ENCODE assay signal across 18 mouse cellular contexts in genomic region chr16:58712221-58712620, GRCm38 (mm10). TPM values are rescaled to one million over a fixed set of nuclear protein-coding genes. Genes with fewer than 3 reads are reported as not detected.
DNase-seq lines count a peak whose midpoint lies in the region; ATAC-seq and TF ChIP-seq lines count a peak whose summit lies in the region.
"Had no signal": no experiment of that assay in that cellular context is flagged by ENCODE, and none has a peak within 500 bp of the region (broad histone marks: within the 10 kb centered on the region; RNA-seq: fewer than 3 reads in every experiment).

No protein-coding gene starts in this region.

- no peaks in the 10 kb centered on the region for H3K36me3 ChIP-seq in stomach, embryonic 16.5 days (ENCODE audit: control insufficient read depth, insufficient read depth, low read length)
- H3K36me3 ChIP-seq: hindbrain, embryonic 15.5 days had no signal

- no peak overlapping the region for H3K9ac ChIP-seq in stomach, embryonic 16.5 days (ENCODE audit: low read length)
- H3K9ac ChIP-seq: hindbrain, embryonic 15.5 days; lung, embryonic 14.5 days had no signal

- no peaks in the 10 kb centered on the region for H3K9me3 ChIP-seq in stomach, embryonic 16.5 days (replicated peaks; ENCODE audit: control insufficient read depth, low read length)
- H3K9me3 ChIP-seq: hindbrain, embryonic 15.5 days had no signal

- H3K4me2 ChIP-seq in stomach, embryonic 16.5 days (ENCODE audit: low read depth, low read length): 0 out of 2 replicates have a peak overlapping the region, but pooled peaks have one; percentile 1
- H3K4me2 ChIP-seq: heart, embryonic 11.5 days; hindbrain, embryonic 15.5 days; lung, embryonic 14.5 days had no signal

- TF ChIP-seq CTCF in gastrocnemius, adult 2 months (IDR thresholded peaks at IDR 0.05): no peak

- no peak for DNase-seq in gastrocnemius, adult 2 months
- DNase-seq in gastrocnemius, postnatal 10 days: no peak
- peak; percentile 26 for DNase-seq in lung, postnatal 36 days
- DNase-seq in lung, adult 18-20 months: no peak
- DNase-seq in induced T-regulatory cell, adult 2 months (ENCODE audit: low read depth): peak; percentile 77
- no peak for DNase-seq in layer of hippocampus, postnatal 10 days (ENCODE audit: low spot score in 2 of 2)
- DNase-seq in urinary bladder, postnatal 14 days (ENCODE audit: low spot score): no peak
- DNase-seq: cerebellum, postnatal 10 days; lung, embryonic 14.5 days; retina, postnatal 1 day had no signal

- no peak for ATAC-seq in stomach, embryonic 16.5 days (ENCODE audit: insufficient read depth, low FRiP score)

- peak overlapping the region; percentile 17 for H3K4me3 ChIP-seq in gastrocnemius, adult 2 months
- no peak overlapping the region for H3K4me3 ChIP-seq in stomach, embryonic 16.5 days (replicated peaks; ENCODE audit: low read length)
- H3K4me3 ChIP-seq: hindbrain, embryonic 15.5 days had no signal

- intact Hi-C loops in gastrocnemius, adult 2 months (cut with DNase I): no loop called here

- WGBS in stomach, embryonic 16.5 days: 68% methylated on average over 8 of the region's 8 CpGs

- no peak overlapping the region for H3K27ac ChIP-seq in gastrocnemius, adult 2 months
- H3K27ac ChIP-seq in stomach, embryonic 16.5 days (ENCODE audit: low read length): no peak overlapping the region
- H3K27ac ChIP-seq: hindbrain, embryonic 15.5 days had no signal

- H3K4me1 ChIP-seq in stomach, embryonic 16.5 days (ENCODE audit: control insufficient read depth, insufficient read depth, low read length): no peaks in the 10 kb centered on the region
- H3K4me1 ChIP-seq: hindbrain, embryonic 15.5 days had no signal

- H3K27me3 ChIP-seq in stomach, embryonic 16.5 days (ENCODE audit: control insufficient read depth, insufficient read depth, low read length): no peaks in the 10 kb centered on the region
- H3K27me3 ChIP-seq: hindbrain, embryonic 15.5 days had no signal

RNA-seq across cellular contexts. Expression of gene Gpr15, which starts 6.6 kb away (rescaled TPM):
- total RNA-seq in gastrocnemius, adult 2 months (2021): not detected
- not detected for total RNA-seq in gastrocnemius, postnatal 10 days (2021)
- polyA plus RNA-seq in stomach, embryonic 16.5 days (2015; fragmentation: Nextera tagmentation; extraction: Ambion mirVana): 0.14 TPM in 1 of 2 replicates, not detected in the other
- not detected for total RNA-seq in layer of hippocampus, postnatal 10 days (2021)
- total RNA-seq: adrenal gland, postnatal 4 days; left cerebral cortex, postnatal 10 days had no signal
- polyA plus RNA-seq: C2C12; heart, embryonic 11.5 days; hindbrain, embryonic 15.5 days; lung, embryonic 14.5 days had no signal

RNA-seq across cellular contexts. Expression of gene Cldnd1, which starts 15.5 kb away (rescaled TPM):
- 10 to 100 TPM; 64.8 to 82.8 TPM for total RNA-seq in gastrocnemius, adult 2 months (2021)
- total RNA-seq in gastrocnemius, postnatal 10 days (2021): 10 to 100 TPM; 54.6 to 68.2 TPM
- polyA plus RNA-seq in stomach, embryonic 16.5 days (2015; fragmentation: Nextera tagmentation; extraction: Ambion mirVana): 125 and 138 TPM in 2 replicates
- 100 to 1,000 TPM in 1 of 2 experiments, 10 to 100 TPM in 1; 91.4 to 112 TPM for total RNA-seq in layer of hippocampus, postnatal 10 days (2021)

RNA-seq across cellular contexts. Expression of gene Cpox, which starts 42.1 kb away (rescaled TPM):
- total RNA-seq in gastrocnemius, adult 2 months (2021): 10 to 100 TPM; 20.2 to 25.4 TPM
- 10 to 100 TPM; 12.0 to 12.4 TPM for total RNA-seq in gastrocnemius, postnatal 10 days (2021)
- polyA plus RNA-seq in stomach, embryonic 16.5 days (2015; fragmentation: Nextera tagmentation; extraction: Ambion mirVana): 40.4 and 41.1 TPM in 2 replicates
- 10 to 100 TPM; 34.1 to 35.2 TPM for total RNA-seq in layer of hippocampus, postnatal 10 days (2021)

RNA-seq across cellular contexts. Expression of gene Olfr172, which starts 50.8 kb away (rescaled TPM):
- not detected for total RNA-seq in gastrocnemius, adult 2 months (2021)
- total RNA-seq in gastrocnemius, postnatal 10 days (2021): not detected
- not detected in 2 replicates for polyA plus RNA-seq in stomach, embryonic 16.5 days (2015; fragmentation: Nextera tagmentation; extraction: Ambion mirVana)
- not detected for total RNA-seq in layer of hippocampus, postnatal 10 days (2021)
- total RNA-seq: adrenal gland, postnatal 4 days; left cerebral cortex, postnatal 10 days had no signal
- polyA plus RNA-seq: C2C12; heart, embryonic 11.5 days; hindbrain, embryonic 15.5 days; large intestine, adult 2 months; lung, embryonic 14.5 days; testis, adult 2 months had no signal

Comparison
In these comparisons a context has a peak if more than half of its experiments do, and no peak if none do; other contexts are left out.
1. DNase-seq: peak in lung, postnatal 36 days (single experiment) and induced T-regulatory cell, adult 2 months (single experiment); none in gastrocnemius, adult 2 months (single experiment), gastrocnemius, postnatal 10 days (single experiment), lung, adult 18-20 months (0 of 2), layer of hippocampus, postnatal 10 days (0 of 2) and urinary bladder, postnatal 14 days (single experiment).